Mouse (Mus musculus): ENCODE data around the gene Pdcd1lg2.

DNA sequence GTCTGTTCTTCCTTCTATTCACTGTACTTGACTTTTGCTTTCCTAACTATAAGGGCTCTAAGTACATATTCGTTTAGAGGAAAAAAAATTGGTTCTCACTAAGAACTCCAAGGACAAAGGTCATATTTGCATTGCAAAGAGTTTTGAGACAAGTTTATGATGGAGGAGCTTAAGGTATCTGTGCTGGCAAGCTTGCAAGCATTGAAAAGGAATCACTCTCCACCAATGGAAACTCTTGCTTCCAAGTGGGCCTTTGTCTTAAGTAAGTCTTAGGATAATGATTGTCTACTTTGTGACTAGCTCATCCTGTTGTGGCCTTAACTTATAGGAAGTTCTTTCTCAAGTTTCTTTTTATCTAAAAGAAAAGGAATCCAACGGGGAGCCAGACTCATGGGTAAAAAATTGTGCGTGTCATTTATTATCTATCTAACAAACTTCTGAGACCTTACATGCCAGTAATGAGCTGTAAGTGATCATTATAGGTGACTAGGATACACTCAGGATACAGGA, 5.7 kb downstream of the Pdcd1lg2 start:
- TF ChIP-seq CTCF (IDR thresholded peaks at IDR 0.05; ENCODE audit: low read depth), result no peak
- no peak for TF ChIP-seq EP300 (optimal IDR thresholded peaks at IDR 0.05)

Measured in stomach, postnatal 0 days (tissue).